Mouse (Mus musculus) frontal cortex, postnatal 25 days (tissue): Measurements from ENCODE around the gene Mup22.
"Not testable (repeated sequence)": the region's sequence is repeated elsewhere in the genome, so short reads cannot be mapped to it uniquely, and the experiment has no call there.

ENCODE experiments used
- DNase-seq, 2 experiments: peaks; one replicate each; pipeline ENCODE4 v3.0.0; 2022; ENCODE audit warnings: low spot score in 2 of 2

The Mup22 gene

GRCm38 (mm10) chr4:60821363-60821762 lies at the start of gene Mup22:
Mup22 (minus strand) TSS chr4:60821463.
- DNase-seq: not testable (repeated sequence)

- not testable (repeated sequence) for DNase-seq
These were observed 19.6 kb upstream of the Mup22 start for GRCm38 (mm10) chr4:60840889-60841288.
